Mouse (Mus musculus) thymus, adult 2 months (tissue): Measurements from ENCODE around the gene Cdc25a.

Experiments used
- CTCF ChIP-seq: fragments of 200-500 bp; IDR thresholded peaks from 2 replicates; pipeline ENCODE4 v1.5.1; 2012; ENCODE audit warnings: mild to moderate bottlenecking, control low read depth, low read length, moderate library complexity, borderline replicate concordance; ENCODE audit not compliant: control insufficient read depth, poor library complexity, insufficient read depth; ENCODE audit errors: extremely low read depth
- POLR2A ChIP-seq: fragments of 200-500 bp; IDR thresholded peaks from 2 replicates; pipeline ENCODE4 v1.6.1; 2012; ENCODE audit warnings: mild to moderate bottlenecking, low read length, control low read depth, moderate library complexity; ENCODE audit not compliant: control insufficient read depth, poor library complexity, insufficient read depth; ENCODE audit errors: extremely low read depth

DNA sequence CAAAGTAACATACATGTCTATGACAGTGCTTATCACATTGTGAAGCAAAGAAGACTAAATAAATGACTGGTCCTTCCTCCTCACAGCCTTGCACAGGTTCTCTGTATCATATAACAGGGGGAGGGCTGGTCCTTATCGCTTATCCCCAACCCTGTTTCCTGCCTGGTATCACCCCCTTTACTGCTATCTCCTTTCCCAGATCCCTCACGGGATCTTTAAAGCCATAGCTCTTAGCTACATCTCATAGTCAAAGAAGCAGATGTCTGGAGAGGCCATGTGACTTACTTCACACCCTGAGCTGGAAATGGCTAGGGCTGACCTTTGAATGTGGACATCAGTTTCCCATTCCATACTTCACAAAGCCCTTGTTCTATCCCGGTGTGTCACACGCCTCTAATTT, 49.6 kb upstream of the Cdc25a start:
- TF ChIP-seq POLR2A: no peak
- TF ChIP-seq CTCF: no peak
